Mouse (Mus musculus) mouse embryonic stem cell (cell line): ENCODE data around the gene Traf5.

Experiments used
- in situ Hi-C, 2 experiments: fragments of 300-500 bp; cut with MboI; formaldehyde crosslinking; loops; 1 replicate in 1 of 2; 3 replicates in 1 of 2; pipeline ENCODE4 v1.14.3; 2019 to 2020; ENCODE audit warnings: low sequenced_read_pairs in 2 of 2, low pct_unique_long_range_greater_than_20kb in 1 of 2, mixed read lengths in 1 of 2; ENCODE audit not compliant: unreplicated experiment in 1 of 2

Gene Traf5

DNA sequence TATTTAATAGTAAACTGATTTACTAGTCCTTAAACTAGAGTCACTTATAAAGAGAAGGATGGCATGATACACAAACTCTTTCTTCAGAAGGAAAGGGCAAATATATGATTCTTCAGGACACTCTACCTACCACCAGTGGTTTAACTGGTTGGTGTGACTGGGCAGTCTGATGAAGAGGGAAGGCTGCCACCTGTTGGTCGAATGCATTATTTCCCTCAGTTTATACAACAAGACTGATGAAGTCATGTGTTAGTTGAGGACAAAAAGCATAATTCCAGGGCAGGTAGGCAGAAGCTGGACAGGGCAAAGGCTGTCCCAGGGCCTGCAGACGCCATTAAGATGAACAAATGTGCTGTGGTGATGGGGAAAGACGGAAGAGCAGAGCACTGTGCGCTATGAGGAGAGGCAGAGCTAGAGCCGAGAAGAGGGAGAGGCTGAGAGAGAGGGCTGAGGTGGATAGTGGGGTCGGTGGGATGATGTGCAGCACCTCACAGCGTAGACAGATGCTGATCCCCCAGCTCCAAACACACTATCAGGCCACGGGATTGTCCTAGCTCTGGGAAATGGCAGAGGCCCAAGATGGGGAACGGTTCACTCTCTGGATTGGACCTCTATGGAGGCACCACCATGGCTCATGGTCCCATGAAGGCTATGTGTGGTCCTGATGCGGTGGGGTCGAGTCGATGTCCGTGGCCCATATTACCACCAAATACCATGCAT is 2.3 kb upstream of the Traf5 start:
- in situ Hi-C loops: loop anchor here in 1 of 2 experiments (5.0 kb wide), 1 partner anchor 257 kb away; no protein-coding TSS in a partner anchor

- in situ Hi-C loops: no loop called here
Measured at GRCm38 (mm10) chr1:192092879-192093660, 711 bp upstream of the Traf5 start.

- in situ Hi-C loops: no loop called here
Measured at GRCm38 (mm10) chr1:192090689-192091567, 1.4 kb downstream of the Traf5 start.

DNA sequence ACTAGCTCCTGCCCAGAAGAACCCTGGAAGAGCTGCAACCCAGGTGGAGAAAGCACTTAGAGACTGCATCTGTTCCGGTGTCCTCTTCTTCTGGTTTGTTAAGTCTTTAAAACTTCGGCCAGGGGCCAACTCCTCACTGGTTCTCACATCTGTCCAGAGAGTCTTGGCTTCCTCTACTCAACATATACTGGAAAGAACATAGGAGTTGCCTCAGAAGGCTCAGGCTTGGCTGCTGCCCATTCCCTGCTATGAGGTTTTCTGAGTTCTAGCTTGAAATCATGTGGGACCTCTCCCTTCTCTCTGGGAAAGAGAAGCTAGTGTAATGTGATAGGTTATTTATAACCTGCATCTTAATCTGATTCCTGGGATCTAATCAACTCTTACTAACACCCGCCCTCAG is 2.1 kb downstream of the Traf5 start:
- in situ Hi-C loops: no loop called here

- in situ Hi-C loops: no loop called here
Measured at GRCm38 (mm10) chr1:192089208-192090166, 2.9 kb downstream of the Traf5 start.

- in situ Hi-C loops: no loop called here
Measured at GRCm38 (mm10) chr1:192088011-192088410, 4.3 kb downstream of the Traf5 start.

DNA sequence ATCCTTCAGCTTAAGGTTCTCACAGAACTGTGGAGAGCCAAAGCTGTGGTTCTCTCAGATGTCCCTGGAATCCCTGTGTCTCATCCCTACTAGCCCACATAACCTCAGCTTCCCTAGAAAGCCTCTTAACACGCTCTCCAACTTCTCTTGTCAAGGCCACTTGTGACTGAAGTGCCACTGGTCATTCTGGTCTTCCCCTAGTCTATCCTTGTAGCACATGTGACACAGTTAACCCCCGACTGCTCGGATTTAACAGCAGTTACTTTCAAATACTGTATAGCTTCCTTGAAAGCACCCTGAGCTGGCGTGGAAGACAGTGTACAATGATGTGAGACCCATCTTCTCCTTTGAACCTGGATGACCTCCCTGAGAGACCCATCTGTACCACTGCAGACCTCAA is 5.3 kb downstream of the Traf5 start:
- in situ Hi-C loops: no loop called here

DNA sequence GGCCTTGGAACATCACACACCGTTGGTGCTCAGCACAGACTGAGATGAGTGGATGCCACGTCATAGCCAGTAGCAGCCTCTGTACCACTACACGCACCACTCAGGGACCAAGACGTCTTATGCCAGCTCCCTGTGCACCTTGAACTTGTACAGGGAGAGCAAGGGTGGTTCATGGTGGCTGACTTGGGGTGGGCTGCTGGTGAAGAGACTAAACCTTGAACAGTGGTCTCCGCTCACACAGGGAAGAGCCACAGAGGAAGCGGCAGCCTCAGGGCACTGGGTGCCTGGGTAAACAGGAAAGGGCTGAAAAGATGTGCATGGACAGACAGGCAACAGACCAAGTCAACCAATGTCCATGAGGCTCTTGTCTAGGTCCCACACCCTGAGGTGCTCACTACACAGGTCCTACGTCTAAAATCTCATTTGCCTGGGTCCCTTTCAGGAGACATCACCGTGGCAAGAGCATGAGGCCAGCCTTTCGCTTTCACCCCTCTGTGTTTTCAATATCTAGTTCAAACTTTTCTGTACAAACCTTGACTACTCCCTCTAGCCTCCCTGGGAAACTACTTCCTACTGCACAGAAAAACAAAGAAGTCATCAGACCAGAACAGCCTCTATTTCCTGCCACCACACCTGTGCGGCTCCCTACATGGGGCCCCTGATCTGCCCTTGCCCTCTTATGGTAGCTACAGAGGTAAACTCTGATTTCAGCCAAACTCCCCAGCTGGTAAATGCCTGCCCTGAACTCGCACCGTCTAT is 5.9 kb downstream of the Traf5 start:
- in situ Hi-C loops: no loop called here

- in situ Hi-C loops: no loop called here
Measured at GRCm38 (mm10) chr1:192085218-192085617, 7.1 kb downstream of the Traf5 start.

GRCm38 (mm10) chr1:192082646-192083045 is 9.7 kb downstream of the Traf5 start:
- in situ Hi-C loops: no loop called here

DNA sequence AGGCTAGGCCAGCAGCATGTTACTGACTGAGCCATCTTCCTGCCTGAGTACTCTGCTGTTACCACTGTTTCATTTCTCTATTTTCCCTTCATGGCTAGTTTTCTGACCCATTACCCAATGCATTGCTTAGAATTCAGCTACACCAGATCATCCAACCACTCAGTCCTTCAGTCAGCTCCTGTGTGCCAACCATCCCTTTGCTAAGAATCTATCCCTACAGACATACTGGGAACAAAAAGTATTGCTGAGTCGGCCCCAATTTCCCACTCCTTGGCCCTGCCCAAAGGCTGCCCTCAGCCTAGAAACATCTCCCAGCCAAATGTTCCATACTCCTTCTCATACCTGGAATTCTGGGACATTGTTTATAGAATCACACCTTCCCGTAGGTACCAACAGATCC is 11.2 kb downstream of the Traf5 start:
- in situ Hi-C loops: no loop called here

DNA sequence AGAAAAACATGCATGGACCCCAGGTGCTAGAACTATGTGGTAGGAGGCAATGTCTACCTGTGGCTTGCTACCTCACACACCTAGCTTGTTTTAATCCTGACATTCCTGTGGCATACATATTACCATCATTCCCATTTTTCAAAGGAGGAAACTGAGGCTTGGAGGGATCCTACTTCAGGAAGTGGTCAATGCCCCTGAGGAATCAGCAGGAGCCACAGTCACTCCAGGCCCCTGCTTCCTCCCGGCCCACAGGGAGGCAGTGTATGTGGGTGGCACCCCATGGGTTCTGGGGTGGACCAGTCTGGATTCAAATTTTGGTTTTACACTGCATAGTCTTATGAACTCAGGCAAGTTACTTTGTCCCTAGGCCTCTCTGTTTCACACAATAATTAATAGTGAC is 13.2 kb downstream of the Traf5 start:
- in situ Hi-C loops: no loop called here

GRCm38 (mm10) chr1:192078406-192078805 is 14.0 kb downstream of the Traf5 start:
- in situ Hi-C loops: no loop called here

DNA sequence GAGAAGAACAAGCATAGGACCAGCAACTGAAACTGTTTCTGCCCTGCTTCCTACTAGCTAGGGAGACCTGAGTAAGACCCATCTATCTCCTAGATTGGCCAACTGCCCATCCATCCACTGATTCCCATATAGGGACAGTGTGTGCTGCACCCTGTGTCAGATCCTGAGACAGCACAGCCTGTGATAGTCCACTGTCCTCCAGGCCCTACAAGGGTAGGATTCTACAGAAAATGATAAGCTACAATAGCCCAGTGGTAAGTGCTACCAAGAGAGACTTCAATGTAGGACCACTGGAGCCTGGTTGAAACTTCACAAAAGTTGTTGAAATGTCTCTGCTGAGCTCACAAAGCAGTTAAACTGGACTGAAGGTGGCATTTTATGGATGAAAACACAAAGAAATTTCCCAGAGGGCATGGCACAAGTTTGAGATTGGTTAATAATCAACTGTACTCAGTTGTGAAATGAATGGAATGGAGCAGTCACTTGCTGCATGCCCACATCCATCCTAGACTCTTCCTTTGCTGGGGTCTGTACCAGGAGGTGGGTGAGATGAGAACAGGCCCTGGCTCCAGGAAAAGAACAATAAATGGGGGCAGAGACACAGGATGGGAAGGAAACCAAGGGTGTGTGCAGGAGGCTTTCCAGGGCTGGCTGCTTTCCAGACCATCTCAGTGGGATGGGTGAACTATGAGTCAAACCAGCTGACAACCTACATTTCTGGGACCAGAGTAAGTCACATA is 15.4 kb downstream of the Traf5 start:
- in situ Hi-C loops: no loop called here

- in situ Hi-C loops: no loop called here
Measured at GRCm38 (mm10) chr1:192076101-192076500, 16.3 kb downstream of the Traf5 start.

GRCm38 (mm10) chr1:192074824-192075223 is 17.5 kb downstream of the Traf5 start:
- in situ Hi-C loops: no loop called here

GRCm38 (mm10) chr1:192072426-192072825 is 19.9 kb downstream of the Traf5 start:
- in situ Hi-C loops: no loop called here
